ENCODE assay signal across 9 mouse cellular contexts in genomic region chr4:138396711-138397110, GRCm38 (mm10). TPM values are rescaled to one million over a fixed set of nuclear protein-coding genes. Genes with fewer than 3 reads are reported as not detected.
DNase-seq lines count a peak whose midpoint lies in the region; ATAC-seq and TF ChIP-seq lines count a peak whose summit lies in the region.
"Had no signal": no experiment of that assay in that cellular context is flagged by ENCODE, and none has a peak within 500 bp of the region (broad histone marks: within the 10 kb centered on the region; RNA-seq: fewer than 3 reads in every experiment).

No protein-coding gene starts in this region.

- H3K79me2 ChIP-seq in heart, adult 2 months (replicated peaks; ENCODE audit: control insufficient read depth, insufficient read depth, low read length) = no peaks in the 10 kb centered on the region

- H3K27ac ChIP-seq in heart, embryonic 12.5 days (ENCODE audit: poor library complexity, severe bottlenecking) = no peak overlapping the region
- H3K27ac ChIP-seq in heart, adult 2 months = no peak overlapping the region
- no peak overlapping the region for H3K27ac ChIP-seq in ES-Bruce4 (ENCODE audit: insufficient read depth, low read length)
- H3K27ac ChIP-seq in forebrain, embryonic 13.5 days = no peak overlapping the region
- no peak overlapping the region for H3K27ac ChIP-seq in limb, embryonic 14.5 days (replicated peaks; ENCODE audit: low read depth, low read length)
- H3K27ac ChIP-seq in cerebellum, adult 2 months (ENCODE audit: insufficient read depth, low read length) = no peak overlapping the region

- peaks cover 25% of the 10 kb centered on the region for H3K4me1 ChIP-seq in heart, embryonic 12.5 days (replicated peaks)
- no peaks in the 10 kb centered on the region for H3K4me1 ChIP-seq in heart, adult 2 months (ENCODE audit: control insufficient read depth, insufficient read depth, low read length)
- no peaks in the 10 kb centered on the region for H3K4me1 ChIP-seq in ES-Bruce4 (ENCODE audit: control insufficient read depth, insufficient read depth, low read length)
- peaks cover 21% of the 10 kb centered on the region for H3K4me1 ChIP-seq in forebrain, embryonic 13.5 days
- peaks cover 6% of the 10 kb centered on the region; the same call in 1 of the 2 replicates for H3K4me1 ChIP-seq in limb, embryonic 14.5 days (ENCODE audit: control insufficient read depth, insufficient read depth, low read length)
- no peaks in the 10 kb centered on the region for H3K4me1 ChIP-seq in cerebellum, adult 2 months (ENCODE audit: control insufficient read depth, insufficient read depth, low read length)

- 6% methylated on average over 8 of the region's 8 CpGs for WGBS in heart, embryonic 12.5 days
- WGBS in heart, adult 2 months = 23% methylated on average over 8 of the region's 8 CpGs
- 3% methylated on average over 8 of the region's 8 CpGs for WGBS in forebrain, embryonic 13.5 days
- 7% methylated on average over 8 of the region's 8 CpGs for WGBS in limb, embryonic 14.5 days
- WGBS in cerebellum, adult 2 months = 12% methylated on average over 8 of the region's 8 CpGs

- no peaks in the 10 kb centered on the region for H3K36me3 ChIP-seq in heart, embryonic 12.5 days
- no peaks in the 10 kb centered on the region for H3K36me3 ChIP-seq in heart, adult 2 months (ENCODE audit: control insufficient read depth, insufficient read depth, low read length)
- no peaks in the 10 kb centered on the region for H3K36me3 ChIP-seq in ES-Bruce4 (ENCODE audit: control insufficient read depth, insufficient read depth, low read length, poor library complexity, severe bottlenecking)
- H3K36me3 ChIP-seq in forebrain, embryonic 13.5 days (ENCODE audit: poor library complexity, severe bottlenecking) = no peaks in the 10 kb centered on the region
- H3K36me3 ChIP-seq in limb, embryonic 14.5 days (ENCODE audit: control insufficient read depth, insufficient read depth, low read length) = no peaks in the 10 kb centered on the region

- H3K9me3 ChIP-seq in heart, embryonic 12.5 days (replicated peaks) = no peaks in the 10 kb centered on the region
- H3K9me3 ChIP-seq in ES-Bruce4 (replicated peaks; ENCODE audit: control insufficient read depth, insufficient read depth, low read length, poor library complexity, severe bottlenecking) = no peaks in the 10 kb centered on the region
- no peaks in the 10 kb centered on the region for H3K9me3 ChIP-seq in forebrain, embryonic 13.5 days (replicated peaks)
- no peaks in the 10 kb centered on the region for H3K9me3 ChIP-seq in limb, embryonic 14.5 days (ENCODE audit: control insufficient read depth, low read length)

- intact Hi-C loops in heart, adult 2 months (cut with DNase I) = no loop called here

- peak overlapping the region; percentile 41 for H3K4me3 ChIP-seq in heart, embryonic 12.5 days
- no peak overlapping the region; the same call in 1 of the 2 replicates for H3K4me3 ChIP-seq in heart, adult 2 months
- H3K4me3 ChIP-seq in ES-Bruce4 (ENCODE audit: low read depth, low read length) = peak overlapping the region; percentile 29; the same call in 1 of the 2 replicates
- peak overlapping the region; percentile 37 for H3K4me3 ChIP-seq in forebrain, embryonic 13.5 days
- H3K4me3 ChIP-seq in limb, embryonic 14.5 days (replicated peaks; ENCODE audit: low read length) = peak overlapping the region; percentile 35; the same call in 1 of the 2 replicates
- no peak overlapping the region for H3K4me3 ChIP-seq in cerebellum, adult 2 months (replicated peaks; ENCODE audit: insufficient read depth, low read depth, low read length)

- no peak for ATAC-seq in heart, embryonic 12.5 days (ENCODE audit: insufficient number of reproducible peaks, low FRiP score)
- no peak; the same call in 1 of the 2 replicates for ATAC-seq in forebrain, embryonic 13.5 days
- no peak for ATAC-seq in limb, embryonic 14.5 days (ENCODE audit: low FRiP score, low read depth)

- no peak for TF ChIP-seq EP300 in heart, adult 2 months (IDR thresholded peaks at IDR 0.05; ENCODE audit: insufficient read depth, low read depth, low read length)
- no peak for TF ChIP-seq EP300 in ES-Bruce4 (IDR thresholded peaks at IDR 0.05; ENCODE audit: insufficient read depth, low read depth, low read length)

- peaks cover 90% of the 10 kb centered on the region for H3K27me3 ChIP-seq in heart, embryonic 12.5 days (replicated peaks)
- H3K27me3 ChIP-seq in heart, adult 2 months (ENCODE audit: control insufficient read depth, insufficient read depth, low read length) = peaks cover 19% of the 10 kb centered on the region
- peaks cover 14% of the 10 kb centered on the region; the same call in 1 of the 2 replicates for H3K27me3 ChIP-seq in ES-Bruce4 (ENCODE audit: control insufficient read depth, insufficient read depth, low read length, poor library complexity, severe bottlenecking)
- H3K27me3 ChIP-seq in forebrain, embryonic 13.5 days = peaks cover 82% of the 10 kb centered on the region
- H3K27me3 ChIP-seq in limb, embryonic 14.5 days (ENCODE audit: control insufficient read depth, insufficient read depth, low read length) = peaks cover 74% of the 10 kb centered on the region
- H3K27me3 ChIP-seq in cerebellum, adult 2 months (ENCODE audit: control insufficient read depth, insufficient read depth, low read length) = peaks cover 1% of the 10 kb centered on the region; the same call in 1 of the 2 replicates

- DNase-seq in heart, adult 2 months = no peak
- DNase-seq in limb, embryonic 14.5 days (ENCODE audit: low spot score) = no peak
- DNase-seq in cerebellum, adult 2 months = no peak
- DNase-seq in frontal cortex, postnatal 10 days (ENCODE audit: low spot score in 2 of 2) = no peak
- no peak for DNase-seq in lung, postnatal 14 days
- DNase-seq: thymus, postnatal 25 days had no signal

- no peak overlapping the region for H3K9ac ChIP-seq in heart, embryonic 12.5 days
- no peak overlapping the region for H3K9ac ChIP-seq in heart, adult 2 months (ENCODE audit: low read depth, low read length)
- no peak overlapping the region for H3K9ac ChIP-seq in ES-Bruce4 (ENCODE audit: low read depth, poor library complexity, severe bottlenecking)
- H3K9ac ChIP-seq in forebrain, embryonic 13.5 days = no peak overlapping the region
- no peak overlapping the region for H3K9ac ChIP-seq in limb, embryonic 14.5 days (ENCODE audit: low read depth, low read length, severe bottlenecking)

- TF ChIP-seq POLR2A in heart, adult 2 months (IDR thresholded peaks at IDR 0.05; ENCODE audit: insufficient read depth, low read depth, low read length) = no peak
- no peak for TF ChIP-seq POLR2A in ES-Bruce4 (IDR thresholded peaks at IDR 0.05; ENCODE audit: insufficient read depth, low read length)
- no peak for TF ChIP-seq POLR2A in limb, embryonic 14.5 days (IDR thresholded peaks at IDR 0.05; ENCODE audit: borderline replicate concordance, extremely low read depth, insufficient read depth, insufficient read length)
- no peak for TF ChIP-seq POLR2A in cerebellum, adult 2 months (IDR thresholded peaks at IDR 0.05; ENCODE audit: borderline replicate concordance, insufficient read depth, low read length)

- peak overlapping the region; percentile 68 for H3K4me2 ChIP-seq in heart, embryonic 12.5 days
- H3K4me2 ChIP-seq in forebrain, embryonic 13.5 days = peak overlapping the region; percentile 65
- H3K4me2 ChIP-seq in limb, embryonic 14.5 days (replicated peaks; ENCODE audit: low read depth, low read length, severe bottlenecking) = peak overlapping the region; percentile 52

- no peak for TF ChIP-seq CTCF in heart, adult 2 months (IDR thresholded peaks at IDR 0.05)
- no peak for TF ChIP-seq CTCF in ES-Bruce4 (IDR thresholded peaks at IDR 0.05; ENCODE audit: low read depth, low read length)
- TF ChIP-seq CTCF in cerebellum, adult 2 months (IDR thresholded peaks at IDR 0.05; ENCODE audit: borderline replicate concordance, insufficient read depth, low read depth, low read length) = no peak

RNA-seq across cellular contexts. Expression of gene Fam43b, which starts 0.4 kb away (rescaled TPM):
- polyA plus RNA-seq in heart, embryonic 12.5 days (2016; fragmentation: Nextera tagmentation; extraction: Ambion mirVana) = 0.06 TPM in 1 of 2 replicates, not detected in the other
- total RNA-seq in heart, adult 2 months (2021) = not detected
- polyA plus RNA-seq in heart, adult 2 months (2012; rRNA removed) = not detected in 2 replicates
- 1.1 and 1.2 TPM in 2 replicates for polyA plus RNA-seq in ES-Bruce4 (2011; ENCODE audit: insufficient read depth, insufficient read length, low read depth, missing spikeins)
- 0.84 and 0.96 TPM in 2 replicates for polyA plus RNA-seq in forebrain, embryonic 13.5 days (2015; fragmentation: Nextera tagmentation; extraction: Ambion mirVana)
- polyA plus RNA-seq in limb, embryonic 14.5 days (2012; rRNA removed) = 0.03 TPM in 1 of 2 replicates, not detected in the other
- 0.07 TPM in 1 of 2 replicates, not detected in the other for polyA plus RNA-seq in limb, embryonic 14.5 days (2014; fragmentation: Nextera tagmentation; extraction: Ambion mirVana)
- 12.4 and 15.0 TPM in 2 replicates for polyA plus RNA-seq in cerebellum, adult 2 months (2012; rRNA removed)

RNA-seq across cellular contexts. Expression of gene Cda, which starts 28.9 kb away (rescaled TPM):
- polyA plus RNA-seq in heart, embryonic 12.5 days (2016; fragmentation: Nextera tagmentation; extraction: Ambion mirVana) = 9.3 and 10.9 TPM in 2 replicates
- 1 to 10 TPM; 1.4 TPM for total RNA-seq in heart, adult 2 months (2021)
- polyA plus RNA-seq in heart, adult 2 months (2012; rRNA removed) = 1.9 and 3.3 TPM in 2 replicates
- polyA plus RNA-seq in ES-Bruce4 (2011; ENCODE audit: insufficient read depth, insufficient read length, low read depth, missing spikeins) = 6.8 and 7.4 TPM in 2 replicates
- 1.9 and 2.2 TPM in 2 replicates for polyA plus RNA-seq in forebrain, embryonic 13.5 days (2015; fragmentation: Nextera tagmentation; extraction: Ambion mirVana)
- polyA plus RNA-seq in limb, embryonic 14.5 days (2012; rRNA removed) = 4.6 and 5.9 TPM in 2 replicates
- 6.8 and 7.7 TPM in 2 replicates for polyA plus RNA-seq in limb, embryonic 14.5 days (2014; fragmentation: Nextera tagmentation; extraction: Ambion mirVana)
- 12.6 and 15.4 TPM in 2 replicates for polyA plus RNA-seq in cerebellum, adult 2 months (2012; rRNA removed)

RNA-seq across cellular contexts. Expression of gene Mul1, which starts 37.8 kb away (rescaled TPM):
- polyA plus RNA-seq in heart, embryonic 12.5 days (2016; fragmentation: Nextera tagmentation; extraction: Ambion mirVana) = 18.6 and 21.5 TPM in 2 replicates
- total RNA-seq in heart, adult 2 months (2021) = 10 to 100 TPM; 75.0 to 75.5 TPM
- polyA plus RNA-seq in heart, adult 2 months (2012; rRNA removed) = 25.3 and 32.9 TPM in 2 replicates
- polyA plus RNA-seq in ES-Bruce4 (2011; ENCODE audit: insufficient read depth, insufficient read length, low read depth, missing spikeins) = 16.3 and 17.2 TPM in 2 replicates
- 18.6 and 19.2 TPM in 2 replicates for polyA plus RNA-seq in forebrain, embryonic 13.5 days (2015; fragmentation: Nextera tagmentation; extraction: Ambion mirVana)
- 13.8 and 14.2 TPM in 2 replicates for polyA plus RNA-seq in limb, embryonic 14.5 days (2012; rRNA removed)
- polyA plus RNA-seq in limb, embryonic 14.5 days (2014; fragmentation: Nextera tagmentation; extraction: Ambion mirVana) = 17.1 and 18.4 TPM in 2 replicates
- polyA plus RNA-seq in cerebellum, adult 2 months (2012; rRNA removed) = 40.9 and 45.3 TPM in 2 replicates

RNA-seq across cellular contexts. Expression of gene Camk2n1, which starts 57.4 kb away (rescaled TPM):
- polyA plus RNA-seq in heart, embryonic 12.5 days (2016; fragmentation: Nextera tagmentation; extraction: Ambion mirVana) = 1.1 and 1.4 TPM in 2 replicates
- 10 to 100 TPM; 12.0 to 12.7 TPM for total RNA-seq in heart, adult 2 months (2021)
- polyA plus RNA-seq in heart, adult 2 months (2012; rRNA removed) = 6.9 and 7.1 TPM in 2 replicates
- polyA plus RNA-seq in ES-Bruce4 (2011; ENCODE audit: insufficient read depth, insufficient read length, low read depth, missing spikeins) = 12.1 and 14.1 TPM in 2 replicates
- 6.6 and 6.9 TPM in 2 replicates for polyA plus RNA-seq in forebrain, embryonic 13.5 days (2015; fragmentation: Nextera tagmentation; extraction: Ambion mirVana)
- polyA plus RNA-seq in limb, embryonic 14.5 days (2012; rRNA removed) = 7.8 and 9.0 TPM in 2 replicates
- polyA plus RNA-seq in limb, embryonic 14.5 days (2014; fragmentation: Nextera tagmentation; extraction: Ambion mirVana) = 2.1 and 2.9 TPM in 2 replicates
- polyA plus RNA-seq in cerebellum, adult 2 months (2012; rRNA removed) = 99.0 and 109 TPM in 2 replicates

Comparison
In these comparisons a context has a peak if more than half of its experiments do, and no peak if none do; other contexts are left out.
1. H3K4me3 ChIP-seq: peak in heart, embryonic 12.5 days (single experiment), ES-Bruce4 (single experiment), forebrain, embryonic 13.5 days (single experiment) and limb, embryonic 14.5 days (single experiment); none in heart, adult 2 months (single experiment) and cerebellum, adult 2 months (single experiment).
2. Peak in every context shown above with its lines, with median percentiles within 50 percentile points of each other: H3K4me2 ChIP-seq.